Mouse (Mus musculus) small intestine, adult 10 weeks (tissue): ENCODE data around the gene Ovol1. TPM values are rescaled to one million over a fixed set of nuclear protein-coding genes. Genes with fewer than 3 reads are reported as not detected.

Source experiments
- polyA plus RNA-seq: library from polyadenylated mRNA; stranded (reverse); fragments of 350-450 nt; fragmentation: Illumina TruSeq; extraction: RNeasy Lipid Tissue Mini Kit (QIAGEN cat#74804); gene quantifications from one replicate; pipeline ENCODE4 v1.2.3, GENCODE M21; 2014; ENCODE audit warnings: low replicate concordance

Gene Ovol1
- polyA plus RNA-seq: 9.6 TPM

GRCm38 (mm10) chr19:5560457-5561041 is at the start of gene Ovol1:
Gene Ovol1 (minus strand): TSS chr19:5560646.

GRCm38 (mm10) chr19:5609547-5610404 is 49.3 kb upstream of the Ovol1 start, which contains the start of gene Kat5:
Gene Kat5 (minus strand): TSS chr19:5610237.

GRCm38 (mm10) chr19:5601752-5602541 is 41.5 kb upstream of the Ovol1 start, which contains the start of gene Rnaseh2c:
Gene Rnaseh2c (plus strand): TSS chr19:5601873.

GRCm38 (mm10) chr19:5567534-5568469 is 7.4 kb upstream of the Ovol1 start, which contains the start of gene Ap5b1:
Gene Ap5b1 (plus strand): TSS chr19:5568025.

GRCm38 (mm10) chr19:5510031-5511026 is 50.1 kb downstream of the Ovol1 start, which contains the start of gene Snx32:
Gene Snx32 (minus strand): TSS chr19:5510538.

GRCm38 (mm10) chr19:5503687-5504086 is 56.8 kb downstream of the Ovol1 start, which contains the start of gene 1700020D05Rik:
Gene 1700020D05Rik (minus strand): TSS chr19:5503787.

Other genes starting within 250 kb of the Ovol1 start
- gene Catsper1, start 224.9 kb downstream of the Ovol1 start, polyA plus RNA-seq: not detected
- gene Cst6, start 211.1 kb downstream of the Ovol1 start, polyA plus RNA-seq: 1.3 TPM
- 18.5 TPM for gene Eif1ad, start 193.9 kb downstream of the Ovol1 start, polyA plus RNA-seq
- 4.5 TPM for gene Banf1, start 193.5 kb downstream of the Ovol1 start, polyA plus RNA-seq
- 1.6 TPM for gene Sart1, start 171.9 kb downstream of the Ovol1 start, polyA plus RNA-seq
- not detected for gene Tsga10ip, start 158.1 kb downstream of the Ovol1 start, polyA plus RNA-seq
- 1.9 TPM for gene Drap1, start 135.7 kb downstream of the Ovol1 start, polyA plus RNA-seq
- not detected for gene AI837181, start 135.5 kb downstream of the Ovol1 start, polyA plus RNA-seq
- not detected for gene Fosl1, start 113.1 kb downstream of the Ovol1 start, polyA plus RNA-seq
- 0.15 TPM for gene Ccdc85b, start 102.8 kb downstream of the Ovol1 start, polyA plus RNA-seq
- gene Fibp, start 100.0 kb downstream of the Ovol1 start, polyA plus RNA-seq: 2.7 TPM
- gene Ctsw, start 92.1 kb downstream of the Ovol1 start, polyA plus RNA-seq: not detected
- gene Efemp2, start 86.7 kb downstream of the Ovol1 start, polyA plus RNA-seq: 0.74 TPM
- not detected for gene Mus81, start 72.2 kb downstream of the Ovol1 start, polyA plus RNA-seq
- 164 TPM for gene Cfl1, start 70.2 kb downstream of the Ovol1 start, polyA plus RNA-seq
- not detected for gene 1700020D05Rik, start 56.9 kb downstream of the Ovol1 start, polyA plus RNA-seq
- gene Snx32, start 50.1 kb downstream of the Ovol1 start, polyA plus RNA-seq: not detected
- not detected for gene Ap5b1, start 7.4 kb upstream of the Ovol1 start, polyA plus RNA-seq
- 0.71 TPM for gene Rnaseh2c, start 41.2 kb upstream of the Ovol1 start, polyA plus RNA-seq
- 19.1 TPM for gene Kat5, start 49.6 kb upstream of the Ovol1 start, polyA plus RNA-seq
- gene Rela, start 76.8 kb upstream of the Ovol1 start, polyA plus RNA-seq: 0.26 TPM
- 1.6 TPM for gene Sipa1, start 103.1 kb upstream of the Ovol1 start, polyA plus RNA-seq
- 0.41 TPM for gene Map3k11, start 128.1 kb upstream of the Ovol1 start, polyA plus RNA-seq
- 0.22 TPM for gene Pcnx3, start 128.3 kb upstream of the Ovol1 start, polyA plus RNA-seq
- not detected for gene Kcnk7, start 143.7 kb upstream of the Ovol1 start, polyA plus RNA-seq
- 6.5 TPM for gene Ehbp1l1, start 165.7 kb upstream of the Ovol1 start, polyA plus RNA-seq
- gene Fam89b, start 169.0 kb upstream of the Ovol1 start, polyA plus RNA-seq: not detected
- gene Ltbp3, start 180.3 kb upstream of the Ovol1 start, polyA plus RNA-seq: 0.74 TPM
- 0.41 TPM for gene Scyl1, start 210.8 kb upstream of the Ovol1 start, polyA plus RNA-seq